Mouse (Mus musculus): ENCODE results near the gene Zbtb16.

GRCm38 (mm10) chr9:48773710-48774109, 62.3 kb downstream of the Zbtb16 start:
- TF ChIP-seq CTCF (IDR thresholded peaks at IDR 0.05; ENCODE audit: borderline replicate concordance, control insufficient read depth, extremely low read depth, insufficient read depth, low read length, poor library complexity), result no peak
- no peak for TF ChIP-seq POLR2A (IDR thresholded peaks at IDR 0.05; ENCODE audit: control insufficient read depth, extremely low read depth, insufficient read depth, low read length, poor library complexity)

Measured in thymus, adult 2 months (tissue).